Mouse (Mus musculus) liver, adult (tissue): Measurements from ENCODE around the gene C730034F03Rik.
A peak's percentile ranks its signal among the peaks of the same experiment; 100 is the strongest.

ENCODE experiments used
- GATA4 ChIP-seq: IDR thresholded peaks from 2 replicates; pipeline ENCODE4 v1.6.1; 2014; ENCODE audit warnings: mild to moderate bottlenecking, low read length; ENCODE audit not compliant: insufficient replicate concordance

C730034F03Rik gene

GRCm38 (mm10) chr15:89429352-89430221 lies at the start of gene C730034F03Rik, which contains the start of the genes Gm44502 and Chkb:
C730034F03Rik (plus strand) TSS chr15:89429589.
Gm44502 (minus strand) TSS chr15:89429696.
Chkb (minus strand) TSS chr15:89429908.
- peak; percentile 75; the same call in 1 of the 2 replicates for TF ChIP-seq GATA4

DNA sequence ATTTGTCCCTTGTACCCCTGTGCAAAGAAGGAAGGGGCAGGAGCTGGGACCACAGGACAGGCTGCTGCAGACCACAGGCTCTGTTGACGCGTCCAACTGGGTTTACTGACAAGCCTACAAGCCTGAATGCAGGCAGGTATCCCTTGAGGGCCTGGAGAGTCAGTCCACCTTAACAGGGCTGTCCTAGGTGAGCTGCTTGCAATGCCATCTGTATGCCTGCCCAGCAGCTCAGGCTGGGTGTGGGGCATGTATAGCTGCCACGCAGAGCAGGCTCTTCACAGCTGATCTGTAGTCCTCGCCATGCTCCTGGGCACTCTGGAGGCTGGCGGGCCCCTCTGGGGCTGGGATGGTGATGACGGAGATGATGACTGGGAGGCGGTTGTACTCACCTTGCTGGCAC lies 44.8 kb upstream of the C730034F03Rik start, which contains the start of gene Klhdc7b:
Gene Klhdc7b, plus strand, starts transcription at position 301 of the 400 bp plus-strand sequence.
- no peak for TF ChIP-seq GATA4

DNA sequence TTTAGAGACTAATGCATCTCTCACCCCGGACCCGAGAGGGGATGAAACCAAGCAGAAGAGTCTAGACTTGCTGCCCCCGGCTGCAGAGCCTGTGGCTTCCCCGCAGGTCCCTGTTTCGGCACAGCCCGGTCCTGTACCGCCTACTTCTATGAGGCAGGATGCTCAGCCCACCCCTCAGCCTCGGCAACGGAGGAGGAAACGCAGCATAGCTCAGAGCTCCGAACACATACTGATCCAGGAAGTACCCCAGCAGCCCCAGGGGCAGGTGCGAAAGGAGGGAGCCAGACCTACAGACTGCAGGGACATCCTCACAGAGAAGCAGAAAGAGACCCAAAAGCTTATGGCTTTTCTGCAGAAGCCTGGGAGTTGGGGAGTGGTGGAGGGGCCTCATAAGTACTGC lies 42.3 kb upstream of the C730034F03Rik start:
- TF ChIP-seq GATA4: no peak

GRCm38 (mm10) chr15:89390081-89390480 lies 39.3 kb upstream of the C730034F03Rik start:
- TF ChIP-seq GATA4: no peak

DNA sequence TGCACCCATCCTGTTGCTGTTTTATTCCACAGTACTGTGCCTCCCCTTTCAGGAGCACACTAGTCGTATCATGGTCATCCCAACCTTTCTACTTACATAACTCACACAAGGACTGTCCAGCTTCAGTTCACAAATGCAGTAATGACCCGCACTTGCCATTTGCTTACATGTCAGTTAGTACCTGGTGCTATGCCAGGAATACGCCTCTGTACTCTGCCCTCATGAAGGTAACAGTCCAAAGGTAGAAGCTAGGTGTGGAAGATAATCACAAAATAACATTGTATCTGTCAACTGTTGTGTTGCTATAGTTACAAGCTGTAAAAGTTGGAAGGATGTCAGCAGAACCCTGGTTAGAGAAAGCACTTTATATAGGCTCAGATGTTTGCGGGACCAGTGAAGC lies 32.5 kb upstream of the C730034F03Rik start:
- TF ChIP-seq GATA4: no peak

GRCm38 (mm10) chr15:89398146-89398545 lies 31.2 kb upstream of the C730034F03Rik start:
- no peak for TF ChIP-seq GATA4

DNA sequence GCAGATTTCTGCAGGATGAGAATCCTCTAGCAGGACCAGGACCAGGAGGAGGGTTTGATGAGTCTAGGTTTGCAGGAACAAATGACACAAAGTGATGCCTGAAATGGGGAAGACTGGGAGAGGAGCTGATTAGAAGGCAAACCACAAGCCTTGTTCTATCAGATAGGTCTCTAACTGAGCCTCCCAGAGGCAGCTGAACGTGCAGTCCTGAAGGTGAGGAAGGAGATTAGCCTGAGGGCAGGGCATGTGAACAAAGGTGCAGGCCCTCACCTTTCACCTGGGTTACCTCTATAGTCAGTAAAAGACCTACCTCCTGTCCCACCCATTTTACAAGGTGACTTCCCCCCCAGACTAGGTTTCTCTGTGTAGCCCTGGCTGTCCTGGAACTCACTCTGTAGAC lies 29.7 kb upstream of the C730034F03Rik start:
- no peak for TF ChIP-seq GATA4

DNA sequence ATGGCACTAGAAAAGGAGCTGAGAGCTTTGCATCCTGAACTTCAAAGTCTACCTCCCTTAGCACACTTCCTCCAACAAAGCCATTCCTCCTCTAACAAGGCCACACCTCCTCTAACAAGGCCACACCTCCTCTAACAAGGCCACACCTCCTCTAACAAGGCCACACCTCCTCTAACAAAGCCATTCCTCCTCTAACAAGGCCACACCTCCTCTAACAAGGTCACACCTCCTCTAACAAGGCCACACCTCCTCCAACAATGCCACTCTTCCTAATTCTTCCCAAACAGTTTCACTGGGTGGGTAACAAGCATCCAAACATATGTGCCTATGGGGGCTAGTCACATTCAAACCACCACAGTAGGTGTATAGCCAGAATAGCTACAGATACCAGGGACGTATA lies 26.9 kb upstream of the C730034F03Rik start:
- TF ChIP-seq GATA4: no peak

- TF ChIP-seq GATA4: no peak
These were observed 24.4 kb upstream of the C730034F03Rik start for GRCm38 (mm10) chr15:89404831-89405623.

GRCm38 (mm10) chr15:89406691-89407090 lies 22.7 kb upstream of the C730034F03Rik start:
- TF ChIP-seq GATA4: no peak

DNA sequence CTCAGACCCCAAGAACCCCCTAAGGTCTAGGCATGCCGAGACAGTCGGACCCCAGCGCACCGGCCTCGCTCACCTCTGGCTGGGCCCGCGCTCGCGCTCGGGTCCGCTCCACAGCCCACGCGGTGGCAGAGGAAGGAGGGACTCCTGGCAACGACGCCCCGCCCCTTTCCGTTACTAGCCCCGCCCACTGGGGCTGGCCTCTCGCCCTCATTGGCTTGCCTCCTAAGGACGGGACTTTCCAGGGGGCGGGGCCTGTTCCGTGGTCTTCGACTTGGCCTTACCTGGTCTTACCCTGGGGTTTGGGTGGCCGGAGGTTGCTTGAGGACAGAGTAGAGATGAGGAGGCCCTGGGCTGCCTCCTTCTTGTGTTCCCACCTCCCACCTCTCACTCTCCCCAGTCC lies 19.3 kb upstream of the C730034F03Rik start, which contains the start of gene Syce3:
Gene Syce3, minus strand, starts transcription at position 386 of the 400 bp plus-strand sequence.
- no peak for TF ChIP-seq GATA4

- no peak for TF ChIP-seq GATA4
These were observed 14.1 kb upstream of the C730034F03Rik start for GRCm38 (mm10) chr15:89415282-89415681.

- no peak for TF ChIP-seq GATA4
These were observed 7.5 kb upstream of the C730034F03Rik start for GRCm38 (mm10) chr15:89421938-89422337.

DNA sequence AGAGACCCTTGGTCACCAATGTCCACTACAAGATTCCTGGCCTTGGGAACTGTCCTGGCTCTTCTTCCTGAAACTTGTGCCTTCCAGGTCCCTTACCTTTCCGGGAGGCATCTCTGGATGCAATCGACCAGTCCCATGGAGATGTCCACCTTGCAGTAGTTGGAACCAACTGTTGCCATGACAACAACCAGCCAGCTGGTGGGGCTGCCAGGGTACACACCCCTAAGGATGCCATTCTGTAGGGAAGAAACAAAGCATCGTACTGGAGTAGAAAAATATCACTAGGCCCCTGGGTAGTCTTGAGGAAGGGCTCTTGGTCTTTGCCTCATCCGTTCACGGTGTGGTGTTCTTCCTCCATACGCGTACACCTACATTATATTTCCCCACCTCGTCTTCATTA lies 4.8 kb upstream of the C730034F03Rik start:
- no peak for TF ChIP-seq GATA4

DNA sequence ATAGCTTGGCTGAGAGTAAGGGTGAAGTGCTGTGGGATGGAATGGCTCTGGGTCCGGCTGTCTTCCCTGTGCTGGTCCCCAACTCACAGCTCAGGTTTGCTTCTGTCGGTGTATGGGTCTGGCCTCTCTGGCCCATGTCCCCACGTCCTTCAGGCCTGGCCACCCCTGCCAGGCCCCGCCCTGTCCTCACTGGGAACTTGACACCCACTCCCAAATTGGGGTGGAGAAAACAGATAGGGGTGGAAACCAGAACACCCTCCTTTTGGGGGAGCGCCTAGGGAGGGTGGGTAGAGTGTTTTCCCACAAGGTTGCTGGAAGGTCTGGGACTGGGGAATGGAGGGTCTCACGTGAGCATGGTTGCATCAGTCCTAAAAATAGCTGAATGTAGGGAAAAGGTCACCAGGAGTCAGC lies 3.7 kb upstream of the C730034F03Rik start, which contains the start of gene Cpt1b:
Gene Cpt1b, minus strand, starts transcription at position 153 of the 411 bp plus-strand sequence.
- no peak for TF ChIP-seq GATA4
